Mouse (Mus musculus) lung, adult 2 months (tissue): ENCODE results near the gene Aunip.

ENCODE experiments used
- CTCF ChIP-seq: fragments of 200-500 bp; IDR thresholded peaks from 2 replicates; pipeline ENCODE4 v1.5.1; 2011; ENCODE audit warnings: mild to moderate bottlenecking, low read length, control low read depth; ENCODE audit not compliant: insufficient read depth
- POLR2A ChIP-seq: fragments of 200-500 bp; IDR thresholded peaks from 2 replicates; pipeline ENCODE4 v1.6.1; 2011; ENCODE audit warnings: low read depth, mild to moderate bottlenecking, control low read depth, low read length, borderline replicate concordance; ENCODE audit errors: extremely low read depth

- TF ChIP-seq CTCF (no peak), POLR2A (no peak)
Measured at GRCm38 (mm10) chr4:134510396-134510795, 403 bp upstream of the Aunip start.
